Mouse (Mus musculus): Measurements from ENCODE around the gene Enpp7.

The Enpp7 gene

DNA sequence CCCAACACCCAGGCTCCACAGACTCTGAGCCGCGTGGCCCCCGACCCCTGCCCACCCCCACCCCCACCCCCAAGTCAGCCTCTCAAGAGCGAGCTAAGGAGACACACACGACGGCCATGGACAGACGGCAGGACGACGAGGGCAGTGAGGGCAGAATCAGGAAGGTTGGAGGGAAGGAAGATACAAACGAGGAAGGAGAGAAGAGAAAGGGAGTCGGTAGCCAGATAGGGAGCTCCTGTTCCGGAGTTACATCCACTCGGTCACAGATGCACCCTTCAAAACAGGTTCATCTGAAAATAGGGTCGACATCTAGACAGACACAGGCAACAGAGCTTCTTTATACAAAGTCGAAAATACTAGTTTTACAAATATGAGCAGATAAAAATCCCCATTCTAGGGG lies 48.5 kb downstream of the Enpp7 start:
- DNase-seq (ENCODE audit: low spot score), result no peak

DNA sequence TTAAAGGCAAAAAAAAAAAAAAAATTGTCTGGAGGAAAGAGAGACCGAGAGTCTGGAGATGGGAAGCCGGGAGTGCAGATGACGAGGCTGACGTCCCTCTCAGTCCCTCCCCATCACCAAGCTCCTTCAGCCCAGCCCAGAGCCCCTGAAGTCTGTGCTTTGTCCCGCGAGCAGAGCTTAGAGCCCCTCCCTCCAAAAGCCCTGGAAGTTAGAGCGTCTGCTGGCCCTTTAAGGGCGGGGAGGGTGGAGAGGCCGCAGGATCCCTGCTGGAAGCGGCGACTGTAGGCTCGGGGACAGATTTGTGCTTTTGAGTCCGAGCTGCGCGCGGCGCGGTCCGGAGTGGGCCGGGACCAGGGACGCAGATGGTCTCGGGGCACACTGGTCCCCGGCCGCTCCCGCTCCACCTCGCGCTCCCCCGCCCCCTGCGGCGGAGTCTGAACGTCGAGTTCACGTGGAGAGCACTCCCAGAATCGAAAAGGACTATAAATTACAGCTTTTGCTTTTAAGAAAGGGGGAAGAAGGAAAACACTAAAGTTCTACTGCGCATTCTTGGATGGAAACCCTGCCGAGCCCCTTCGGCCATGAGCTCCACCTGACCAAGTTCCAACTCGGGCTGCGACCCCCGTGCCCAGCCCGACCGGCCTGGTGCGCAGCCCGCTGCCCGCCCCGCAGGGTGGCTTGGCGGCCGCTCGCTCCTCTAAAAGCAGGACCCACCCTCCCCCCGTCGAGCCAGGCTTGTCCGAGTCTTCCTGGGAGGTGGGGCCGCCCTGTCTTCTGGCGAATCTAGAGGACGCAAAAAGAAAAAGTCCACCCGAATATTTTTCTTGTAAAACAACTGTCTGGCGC lies 49.2 kb downstream of the Enpp7 start:
- DNase-seq (ENCODE audit: low spot score), result peak; percentile 49

DNA sequence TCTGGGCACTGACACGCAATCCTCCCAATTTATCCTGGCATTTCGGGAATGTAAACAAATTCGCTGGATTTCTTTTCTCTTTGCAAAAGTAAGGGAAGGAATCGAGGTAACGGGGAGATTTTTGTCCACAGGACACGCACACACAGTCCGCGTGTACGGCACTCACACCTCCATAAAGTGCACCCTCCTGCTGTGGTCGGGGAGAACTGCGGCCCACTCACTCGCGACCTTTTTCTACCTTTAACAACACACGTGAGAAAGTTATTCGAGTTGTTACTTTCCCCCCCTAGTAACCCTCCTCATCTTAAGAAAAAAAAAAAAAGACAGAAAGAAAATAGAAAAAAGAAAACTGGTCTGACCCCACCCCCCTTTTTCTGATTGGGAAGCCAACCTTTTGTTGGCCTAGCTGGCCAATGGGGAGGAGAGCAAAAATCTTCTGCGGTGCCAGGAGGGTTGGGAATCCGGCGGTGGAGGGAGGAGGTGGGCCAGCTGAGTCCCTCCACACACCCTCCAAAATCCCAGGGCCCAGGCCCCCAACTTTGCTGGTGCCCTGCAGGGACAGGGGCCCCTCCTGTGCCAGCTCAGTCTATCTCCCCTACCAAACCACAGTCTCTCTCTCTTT lies 49.9 kb downstream of the Enpp7 start:
- DNase-seq (ENCODE audit: low spot score), result no peak

DNA sequence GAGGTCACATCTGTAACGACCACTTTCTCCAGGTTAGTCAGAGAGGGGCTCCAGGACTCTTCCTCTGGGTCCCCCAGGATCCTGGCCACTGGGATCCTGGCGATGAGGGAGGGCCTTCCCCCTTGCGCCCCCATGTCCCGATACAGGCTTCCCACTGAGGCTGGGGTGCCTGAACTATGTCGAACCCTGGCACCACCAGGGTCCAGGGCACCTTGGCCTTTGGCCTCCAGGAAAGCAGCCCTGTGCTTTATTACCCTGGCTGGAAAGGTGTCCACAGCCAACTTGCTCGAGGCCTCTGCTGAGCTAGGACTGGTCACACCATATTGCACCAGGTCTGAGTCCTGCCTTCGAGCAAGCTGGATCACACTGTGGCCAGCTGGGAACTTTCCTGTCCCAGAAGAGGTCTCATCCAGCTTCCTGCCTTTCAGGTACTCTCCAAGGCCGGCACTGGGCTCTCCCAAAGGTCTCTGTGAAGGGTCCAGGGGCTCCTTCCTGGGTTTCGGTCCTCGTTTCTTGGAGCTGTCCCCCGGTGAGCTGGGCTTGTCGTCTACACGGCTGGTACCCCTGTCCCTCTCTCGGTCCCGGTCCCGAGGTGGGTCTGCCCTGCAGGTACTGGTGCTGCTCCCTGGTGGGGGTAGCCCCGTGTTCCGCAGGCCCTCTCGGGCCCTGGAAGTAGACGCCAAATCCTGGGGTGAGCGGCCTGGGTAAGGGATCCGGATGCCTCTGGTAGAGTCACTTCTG lies 50.9 kb downstream of the Enpp7 start:
- no peak for DNase-seq (ENCODE audit: low spot score)

DNA sequence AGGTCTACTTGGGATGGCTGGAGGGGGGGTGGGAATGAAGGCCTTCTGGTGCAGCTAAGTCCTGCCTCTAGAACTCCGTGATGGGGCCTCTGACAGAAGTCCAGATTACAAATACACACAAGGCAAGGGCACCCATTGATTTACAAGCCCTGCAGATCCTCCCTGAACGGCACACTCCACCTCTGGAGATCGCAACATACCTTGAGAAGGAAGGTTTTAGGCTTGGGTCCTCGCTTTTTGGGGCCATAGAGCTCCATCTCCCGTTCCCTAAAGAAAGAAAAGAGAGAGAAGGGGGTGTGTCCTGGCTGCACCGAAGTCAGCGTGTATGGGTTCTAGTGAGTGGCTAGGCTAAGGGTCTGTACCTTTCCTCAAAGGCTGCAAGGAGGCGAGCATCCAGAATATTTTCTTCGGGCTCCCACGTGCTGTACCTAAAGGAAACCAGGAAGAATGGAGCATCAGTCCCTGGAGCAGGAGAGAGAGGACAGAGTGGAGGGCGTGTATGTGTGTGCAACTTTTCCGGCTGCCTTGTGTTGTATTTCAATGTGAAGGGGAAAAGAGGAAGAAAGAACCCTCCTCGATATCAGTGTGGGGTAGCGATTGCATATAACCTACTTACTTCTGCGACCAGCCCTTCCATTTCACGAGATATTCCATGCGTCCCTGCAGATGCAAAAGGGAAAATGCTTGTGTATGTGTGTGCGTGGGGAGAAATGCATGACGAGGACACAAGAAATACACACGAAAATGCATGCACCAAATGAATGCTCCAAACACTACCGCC lies 51.9 kb downstream of the Enpp7 start:
- DNase-seq (ENCODE audit: low spot score), result no peak

DNA sequence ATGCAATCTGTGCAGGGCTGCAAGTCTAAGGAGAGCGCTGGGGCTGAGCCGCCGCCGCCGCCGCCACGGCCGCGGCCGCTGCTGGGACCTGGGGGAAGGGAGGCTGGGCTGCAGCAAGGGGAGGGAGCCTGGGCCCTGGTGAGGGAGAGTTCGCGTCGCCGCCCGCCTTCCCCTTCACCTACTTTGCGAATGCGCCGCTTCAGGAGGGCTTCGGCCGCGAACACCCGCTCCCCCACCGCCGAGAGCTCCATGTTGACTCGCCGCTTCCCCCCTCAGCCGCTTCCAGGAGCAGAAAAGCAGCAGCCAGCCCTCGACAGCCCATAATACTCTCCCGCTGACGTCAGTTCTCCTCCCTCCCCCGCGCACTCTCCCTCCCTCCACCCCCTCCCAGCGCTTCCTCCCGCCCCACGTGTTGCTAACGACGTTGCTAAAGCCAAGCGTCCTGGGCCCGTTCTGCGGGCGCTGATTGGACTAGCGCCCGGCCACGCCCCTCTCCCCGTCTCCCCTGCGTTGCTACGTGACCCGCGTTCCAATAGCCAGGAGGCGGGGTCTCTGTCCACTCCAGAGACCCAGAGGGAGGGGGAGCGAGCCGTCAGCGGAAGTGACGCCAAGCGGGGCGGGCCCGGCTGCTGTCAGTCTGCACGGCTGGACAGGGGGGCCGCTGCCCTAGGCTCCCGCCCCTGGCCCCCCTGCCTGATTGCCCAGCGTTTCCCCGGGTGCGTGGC lies 52.8 kb downstream of the Enpp7 start, which contains the start of gene Cbx8:
Cbx8 (minus strand) TSS at position 370 of the 725 bp plus-strand sequence.
- peak; percentile 99 for DNase-seq (ENCODE audit: low spot score)

DNA sequence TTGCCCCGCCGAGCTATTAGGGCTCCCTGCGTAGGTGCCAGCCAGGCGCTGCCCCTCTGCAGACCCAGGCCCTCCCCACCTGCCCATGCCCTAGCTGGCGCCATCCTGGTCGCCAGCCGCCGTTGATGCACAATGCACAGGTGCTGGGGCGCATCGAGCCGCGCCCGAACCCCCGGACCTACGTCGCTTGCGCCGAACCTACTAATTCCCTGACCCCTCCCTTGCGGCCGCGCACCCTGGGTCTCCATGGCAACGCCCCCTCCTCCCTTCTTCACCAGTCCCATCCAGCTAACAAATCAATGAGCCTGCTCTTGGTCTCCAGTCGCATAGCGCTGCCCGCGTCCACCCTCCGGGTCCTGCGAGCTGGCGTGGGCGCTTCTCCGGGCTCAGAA lies 53.3 kb downstream of the Enpp7 start:
- no peak for DNase-seq (ENCODE audit: low spot score)

DNA sequence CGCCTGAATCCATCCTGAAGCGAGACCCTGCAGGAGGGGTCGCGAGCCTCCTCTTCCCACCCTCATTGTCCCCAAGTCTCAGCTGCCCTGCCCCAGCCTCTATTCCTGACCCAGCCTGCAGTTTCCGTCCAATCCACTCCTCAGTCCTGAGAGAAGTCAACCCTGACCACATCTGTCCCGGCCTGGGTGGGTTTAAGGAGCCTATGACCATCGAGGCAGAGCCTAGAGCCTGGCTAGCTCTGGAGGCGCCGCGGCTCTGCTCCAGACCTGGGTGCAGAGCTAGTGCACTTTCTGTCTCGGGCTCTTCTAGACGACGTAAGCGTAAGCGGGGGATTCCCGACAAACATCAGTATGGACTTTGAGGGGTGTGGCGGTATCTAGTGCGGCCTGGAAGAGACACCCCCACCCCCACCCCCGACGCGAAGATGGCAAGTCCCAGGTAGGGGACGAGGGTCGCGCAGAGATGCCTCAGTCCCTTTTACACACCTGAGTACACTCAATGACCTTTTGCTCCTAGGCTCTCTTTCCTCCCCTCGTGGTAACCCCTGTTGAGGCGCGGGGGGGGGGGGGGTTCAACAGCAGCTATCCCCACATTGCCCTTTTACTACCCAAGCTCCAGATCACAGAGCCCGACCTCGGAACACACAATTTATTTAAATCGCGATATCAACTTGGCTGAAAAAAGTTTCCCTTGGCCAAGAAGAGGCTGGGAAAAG lies 53.9 kb downstream of the Enpp7 start:
- no peak for DNase-seq (ENCODE audit: low spot score)
